ENCODE assay signal across 8 mouse cellular contexts in genomic region chr15:98092372-98093120, GRCm38 (mm10). TPM values are rescaled to one million over a fixed set of nuclear protein-coding genes. Genes with fewer than 3 reads are reported as not detected.
A peak's percentile ranks its signal among the peaks of the same experiment; 100 is the strongest.
DNase-seq lines count a peak whose midpoint lies in the region; ATAC-seq and TF ChIP-seq lines count a peak whose summit lies in the region.

Pfkm (plus strand) TSS chr15:98092589.

- under 1% methylated on average over 27 of the region's 30 CpGs for WGBS in lung, postnatal 0 days
- WGBS in intestine, embryonic 16.5 days, result under 1% methylated on average over 30 of the region's 30 CpGs
- WGBS in midbrain, embryonic 11.5 days, result under 1% methylated on average over 27 of the region's 30 CpGs

- no peaks in the 10 kb centered on the region for H3K36me3 ChIP-seq in lung, postnatal 0 days (ENCODE audit: insufficient read depth, low read length)
- no peaks in the 10 kb centered on the region for H3K36me3 ChIP-seq in intestine, embryonic 16.5 days (ENCODE audit: control insufficient read depth, insufficient read depth, low read length)
- 0 out of 2 replicates have a peak, but pooled peaks cover 4% of the 10 kb centered on the region for H3K36me3 ChIP-seq in midbrain, embryonic 11.5 days (ENCODE audit: control insufficient read depth, insufficient read depth, low read length)

- H3K27me3 ChIP-seq in lung, postnatal 0 days (replicated peaks; ENCODE audit: insufficient read depth, low read length), result no peaks in the 10 kb centered on the region
- no peaks in the 10 kb centered on the region for H3K27me3 ChIP-seq in intestine, embryonic 16.5 days (replicated peaks; ENCODE audit: control insufficient read depth, insufficient read depth, low read length)
- no peaks in the 10 kb centered on the region for H3K27me3 ChIP-seq in midbrain, embryonic 11.5 days (ENCODE audit: control insufficient read depth, insufficient read depth, low read length)

- no peak for TF ChIP-seq CTCF in lung, postnatal 0 days (IDR thresholded peaks at IDR 0.05)

- DNase-seq in lung, postnatal 0 days (ENCODE audit: low spot score), result no peak
- no peak for DNase-seq in lung, postnatal 25 days (ENCODE audit: low spot score)
- peak; percentile 22 for DNase-seq in c-Kit-positive CD71-negative TER-119-negative erythroid progenitor cells, embryonic 14.5 days (ENCODE audit: low read depth)
- no peak for DNase-seq in gastrocnemius, postnatal 14 days
- peak; percentile 96 for DNase-seq in midbrain, embryonic 11.5 days (ENCODE audit: low spot score, missing footprints)
- no peak for DNase-seq in spleen, postnatal 4 days (ENCODE audit: low spot score in 2 of 2)
- no peak for DNase-seq in urinary bladder, postnatal 36 days (ENCODE audit: low spot score in 2 of 2)

- H3K4me2 ChIP-seq in lung, postnatal 0 days (replicated peaks; ENCODE audit: low read depth, low read length), result peak within 1 kb of the TSS; percentile 85
- H3K4me2 ChIP-seq in intestine, embryonic 16.5 days (ENCODE audit: low read depth, low read length), result peak within 1 kb of the TSS; percentile 62
- peak within 1 kb of the TSS; percentile 59 for H3K4me2 ChIP-seq in midbrain, embryonic 11.5 days

- no peak for ATAC-seq in lung, postnatal 0 days
- ATAC-seq in intestine, embryonic 16.5 days, result peak; percentile 54; the same call in 1 of the 2 replicates
- no peak; the same call in 1 of the 2 replicates for ATAC-seq in midbrain, embryonic 11.5 days (ENCODE audit: low FRiP score)

- H3K9ac ChIP-seq in lung, postnatal 0 days (replicated peaks; ENCODE audit: low read depth), result peak within 1 kb of the TSS; percentile 84
- peak within 1 kb of the TSS; percentile 96 for H3K9ac ChIP-seq in intestine, embryonic 16.5 days (ENCODE audit: low read depth, low read length)
- H3K9ac ChIP-seq in midbrain, embryonic 11.5 days (ENCODE audit: low read length), result peak within 1 kb of the TSS; percentile 96

- no peaks in the 10 kb centered on the region for H3K9me3 ChIP-seq in lung, postnatal 0 days (ENCODE audit: low read length)
- no peaks in the 10 kb centered on the region for H3K9me3 ChIP-seq in intestine, embryonic 16.5 days (ENCODE audit: control insufficient read depth, low read length)
- H3K9me3 ChIP-seq in midbrain, embryonic 11.5 days (ENCODE audit: control insufficient read depth, low read length), result no peaks in the 10 kb centered on the region

- intact Hi-C loops in gastrocnemius, postnatal 14 days (cut with DNase I; ENCODE audit: low total_unique reads), result no loop called here

- H3K4me3 ChIP-seq in lung, postnatal 0 days (ENCODE audit: low read depth, low read length), result peak within 1 kb of the TSS; percentile 94
- H3K4me3 ChIP-seq in intestine, embryonic 16.5 days (ENCODE audit: low read length), result peak within 1 kb of the TSS; percentile 89
- peak within 1 kb of the TSS; percentile 94 for H3K4me3 ChIP-seq in midbrain, embryonic 11.5 days (ENCODE audit: low read depth, low read length)

- no peak for TF ChIP-seq EP300 in lung, postnatal 0 days (IDR thresholded peaks at IDR 0.05)

- H3K27ac ChIP-seq in lung, postnatal 0 days (ENCODE audit: low read length), result peak within 1 kb of the TSS; percentile 95
- peak within 1 kb of the TSS; percentile 97 for H3K27ac ChIP-seq in intestine, embryonic 16.5 days (ENCODE audit: low read length)
- peak within 1 kb of the TSS; percentile 93 for H3K27ac ChIP-seq in midbrain, embryonic 11.5 days (ENCODE audit: low read depth, low read length)

- H3K4me1 ChIP-seq in lung, postnatal 0 days (ENCODE audit: insufficient read depth, low read depth, low read length), result peaks cover 8% of the 10 kb centered on the region; the same call in 1 of the 2 replicates
- H3K4me1 ChIP-seq in intestine, embryonic 16.5 days (ENCODE audit: control insufficient read depth, insufficient read depth, low read length), result peaks cover 6% of the 10 kb centered on the region
- peaks cover 16% of the 10 kb centered on the region for H3K4me1 ChIP-seq in midbrain, embryonic 11.5 days (ENCODE audit: control insufficient read depth, insufficient read depth, low read length)

RNA-seq across cellular contexts. Expression of gene Pfkm, which starts in this region (rescaled TPM):
- polyA plus RNA-seq in lung, postnatal 0 days (2015; fragmentation: Nextera tagmentation; extraction: Ambion mirVana), result 12.8 and 15.5 TPM in 2 replicates
- total RNA-seq in gastrocnemius, postnatal 14 days (2021), result 1,000 to 10,000 TPM; 1,399 to 1,520 TPM
- 30.5 and 31.7 TPM in 2 replicates for polyA plus RNA-seq in intestine, embryonic 16.5 days (2015; fragmentation: Nextera tagmentation; extraction: Ambion mirVana)
- polyA plus RNA-seq in midbrain, embryonic 11.5 days (2014; fragmentation: Nextera tagmentation; extraction: Ambion mirVana), result 36.3 TPM in 2 replicates

Comparison
In these comparisons a context has a peak if more than half of its experiments do, and no peak if none do; other contexts are left out.
1. DNase-seq: peak in c-Kit-positive CD71-negative TER-119-negative erythroid progenitor cells, embryonic 14.5 days (single experiment) and midbrain, embryonic 11.5 days (single experiment); none in lung, postnatal 0 days (single experiment), lung, postnatal 25 days (single experiment), gastrocnemius, postnatal 14 days (single experiment), spleen, postnatal 4 days (0 of 2) and urinary bladder, postnatal 36 days (0 of 2).
2. Peak in every context shown above with its lines, with median percentiles within 50 percentile points of each other: H3K27ac ChIP-seq, H3K4me2 ChIP-seq, H3K4me3 ChIP-seq and H3K9ac ChIP-seq.